Mouse (Mus musculus) embryonic stem cell, embryonic (primary cell): ENCODE results near the gene Rbms2.
"Not testable (repeated sequence)": the region's sequence is repeated elsewhere in the genome, so short reads cannot be mapped to it uniquely, and the experiment has no call there.

ENCODE experiments used
- CTCF ChIA-PET, 4 experiments: fragments of 300-600 bp in 2 of 4; fragments of 350-600 bp in 2 of 4; sonication (Branson Sonifier 250); formaldehyde crosslinking; loops; one replicate each; lab custom pipeline; 2022; ENCODE audit warnings: inconsistent platforms in 2 of 4; lab: Charles Lee
- POLR2A ChIA-PET, 4 experiments: fragments of 300-600 bp in 2 of 4; fragments of 350-600 bp in 2 of 4; sonication (Branson Sonifier 250); formaldehyde crosslinking; loops; one replicate each; lab custom pipeline; 2022; ENCODE audit warnings: antibody characterized with exemption in 4 of 4, inconsistent platforms in 1 of 4; lab: Charles Lee

Rbms2 gene

GRCm38 (mm10) chr10:128094340-128094968 is 85.6 kb downstream of the Rbms2 start:
- CTCF ChIA-PET, result interaction anchor here in 3 of 4 experiments (0.6 to 4.5 kb wide), 9 partner anchors 12 to 800 kb away, joined by 3 to 66 read pairs (median 4); partner anchors contain the start of gene Atp5b (in 1 of the 3)
- POLR2A ChIA-PET, result interaction anchor here (0.6 to 17.8 kb wide), 61 partner anchors 7 to 472 kb away, joined by 3 to 302 read pairs (median 5); partner anchors contain the start of genes Atp5b (in 4 of the 4), Cnpy2 (in 2 of the 4), Gls2 (in 2 of the 4) and Naca (in 2 of the 4)

- POLR2A ChIA-PET, result interaction anchor here (0.6 to 17.8 kb wide), 88 partner anchors 8 to 803 kb away, joined by 3 to 302 read pairs (median 5); partner anchors contain the start of genes Atp5b (in 4 of the 4), Naca (in 3 of the 4), Cnpy2 (in 2 of the 4) and Pan2 (in 2 of the 4)
- CTCF ChIA-PET, result interaction anchor here (0.5 to 4.5 kb wide), 19 partner anchors 8 to 584 kb away, joined by 3 to 66 read pairs (median 4); partner anchors contain the start of gene Atp5b (in 1 of the 4)
These were observed 86.4 kb downstream of the Rbms2 start for GRCm38 (mm10) chr10:128093496-128094294.

- POLR2A ChIA-PET, result interaction anchor here (0.5 to 17.8 kb wide), 99 partner anchors 8 to 819 kb away, joined by 3 to 302 read pairs (median 5); partner anchors contain the start of genes Atp5b (in 4 of the 4), Naca (in 3 of the 4), Cnpy2 (in 2 of the 4) and Pan2 (in 2 of the 4)
- CTCF ChIA-PET, result interaction anchor here (0.5 to 4.5 kb wide), 37 partner anchors 8 to 583 kb away, joined by 3 to 66 read pairs (median 3); partner anchors contain the start of genes Atp5b (in 1 of the 4), Nabp2 (in 1 of the 4) and Rnf41 (in 1 of the 4)
These were observed 87.3 kb downstream of the Rbms2 start for GRCm38 (mm10) chr10:128092506-128093495.

- POLR2A ChIA-PET, result interaction anchor here (0.5 to 17.8 kb wide), 122 partner anchors 7 to 656 kb away, joined by 3 to 302 read pairs (median 5); partner anchors contain the start of genes Atp5b (in 4 of the 4), Naca (in 3 of the 4), Pan2 (in 3 of the 4) and Cnpy2 (in 2 of the 4)
- CTCF ChIA-PET, result interaction anchor here (0.6 to 4.5 kb wide), 81 partner anchors 8 to 554 kb away, joined by 3 to 66 read pairs (median 5); partner anchors contain the start of genes Atp5b (in 2 of the 4), Gls2 (in 2 of the 4), Nabp2 (in 1 of the 4) and Ptges3 (in 1 of the 4)
These were observed 88.3 kb downstream of the Rbms2 start, which contains the start of gene Baz2a for GRCm38 (mm10) chr10:128091564-128092505. Gene Baz2a, plus strand, starts transcription at chr10:128091577.

- POLR2A ChIA-PET, result interaction anchor here (0.5 to 17.8 kb wide), 117 partner anchors 6 to 614 kb away, joined by 3 to 302 read pairs (median 5); partner anchors contain the start of genes Atp5b (in 3 of the 4), Naca (in 3 of the 4), Cnpy2 (in 2 of the 4) and Gls2 (in 2 of the 4)
- CTCF ChIA-PET, result interaction anchor here (0.5 to 4.5 kb wide), 82 partner anchors 8 to 751 kb away, joined by 3 to 66 read pairs (median 4); partner anchors contain the start of genes Gls2 (in 2 of the 4), Atp5b (in 1 of the 4), Nabp2 (in 1 of the 4) and Prim1 (in 1 of the 4)
These were observed 89.2 kb downstream of the Rbms2 start for GRCm38 (mm10) chr10:128090651-128091563.

GRCm38 (mm10) chr10:128089842-128090241 is 90.3 kb downstream of the Rbms2 start:
- CTCF ChIA-PET, result interaction anchor here (0.6 to 4.5 kb wide), 15 partner anchors 13 to 532 kb away, joined by 3 to 66 read pairs (median 6); no protein-coding TSS in a partner anchor
- POLR2A ChIA-PET, result interaction anchor here (0.6 to 17.8 kb wide), 45 partner anchors 5 to 458 kb away, joined by 3 to 302 read pairs (median 9); partner anchors contain the start of genes Naca (in 3 of the 4), Gls2 (in 2 of the 4), Rbms2 (in 2 of the 4) and Atp5b (in 1 of the 4)

GRCm38 (mm10) chr10:128088181-128088580 is 91.9 kb downstream of the Rbms2 start:
- CTCF ChIA-PET, result no interaction called here
- POLR2A ChIA-PET, result interaction anchor here in 3 of 4 experiments (0.6 to 17.8 kb wide), 13 partner anchors 9 to 88 kb away, joined by 3 to 302 read pairs (median 4); partner anchors contain the start of genes Naca (in 2 of the 3), Baz2a (in 1 of the 3) and Prim1 (in 1 of the 3)

- CTCF ChIA-PET, result not testable (repeated sequence)
- POLR2A ChIA-PET, result interaction anchor here in 3 of 4 experiments (0.7 to 17.8 kb wide), 17 partner anchors 11 to 139 kb away, joined by 3 to 302 read pairs (median 4); partner anchors contain the start of genes Naca (in 2 of the 3), Baz2a (in 1 of the 3) and Prim1 (in 1 of the 3)
These were observed 92.9 kb downstream of the Rbms2 start for GRCm38 (mm10) chr10:128087216-128087615.

GRCm38 (mm10) chr10:128086391-128086790 is 93.7 kb downstream of the Rbms2 start:
- ChIA-PET CTCF (interaction anchor here in 2 of 4 experiments (0.9 to 1.0 kb wide), 2 partner anchors 11 to 90 kb away, joined by 3 to 4 read pairs; no protein-coding TSS in a partner anchor), POLR2A (interaction anchor here (0.6 to 17.8 kb wide), 22 partner anchors 8 to 412 kb away, joined by 3 to 302 read pairs (median 4); partner anchors contain the start of genes Naca (in 2 of the 4), Baz2a (in 1 of the 4) and Myl6b (in 1 of the 4))

- POLR2A ChIA-PET, result interaction anchor here (0.6 to 17.8 kb wide), 65 partner anchors 8 to 794 kb away, joined by 3 to 302 read pairs (median 7); partner anchors contain the start of genes Baz2a (in 3 of the 4), Naca (in 2 of the 4), Esyt1 (in 1 of the 4) and Gls2 (in 1 of the 4)
- CTCF ChIA-PET, result interaction anchor here in 1 of 4 experiments (1.9 kb wide), 1 partner anchor 274 kb away, joined by 6 read pairs; no protein-coding TSS in a partner anchor
These were observed 95.9 kb downstream of the Rbms2 start for GRCm38 (mm10) chr10:128084160-128084559.

- CTCF ChIA-PET, result interaction anchor here in 1 of 4 experiments (1.1 to 1.9 kb wide), 3 partner anchors 8 to 275 kb away, joined by 4 to 6 read pairs (median 6); no protein-coding TSS in a partner anchor
- POLR2A ChIA-PET, result interaction anchor here (0.5 to 17.8 kb wide), 113 partner anchors 9 to 793 kb away, joined by 3 to 302 read pairs (median 5); partner anchors contain the start of genes Baz2a (in 3 of the 4), Naca (in 3 of the 4), Cnpy2 (in 2 of the 4) and Gls2 (in 2 of the 4)
These were observed 96.4 kb downstream of the Rbms2 start for GRCm38 (mm10) chr10:128083688-128084087.

- ChIA-PET POLR2A (interaction anchor here (0.5 to 17.8 kb wide), 136 partner anchors 9 to 792 kb away, joined by 3 to 302 read pairs (median 5); partner anchors contain the start of genes Baz2a (in 3 of the 4), Naca (in 3 of the 4), Prim1 (in 3 of the 4) and Cnpy2 (in 2 of the 4)), CTCF (interaction anchor here in 2 of 4 experiments (0.5 to 1.9 kb wide), 6 partner anchors 8 to 734 kb away, joined by 3 to 6 read pairs (median 4); partner anchors contain the start of gene Baz2a (in 1 of the 2))
These were observed 97.1 kb downstream of the Rbms2 start, which contains the start of gene Atp5b for GRCm38 (mm10) chr10:128082880-128083421. Gene Atp5b, plus strand, starts transcription at chr10:128083273.

- POLR2A ChIA-PET, result interaction anchor here (0.5 to 17.8 kb wide), 117 partner anchors 8 to 792 kb away, joined by 3 to 302 read pairs (median 5); partner anchors contain the start of genes Baz2a (in 3 of the 4), Prim1 (in 3 of the 4), Cnpy2 (in 2 of the 4) and Gls2 (in 2 of the 4)
- CTCF ChIA-PET, result interaction anchor here in 3 of 4 experiments (0.7 to 1.9 kb wide), 5 partner anchors 9 to 406 kb away, joined by 3 to 11 read pairs (median 4); partner anchors contain the start of gene Baz2a (in 1 of the 3)
These were observed 97.7 kb downstream of the Rbms2 start for GRCm38 (mm10) chr10:128082477-128082808.
